ENCODE assay signal across 25 mouse cellular contexts in genomic region chr12:73802379-73803057, GRCm38 (mm10).
DNase-seq lines count a peak whose midpoint lies in the region; ATAC-seq and TF ChIP-seq lines count a peak whose summit lies in the region.
"Had no signal": no experiment of that assay in that cellular context is flagged by ENCODE, and none has a peak within 500 bp of the region (broad histone marks: within the 10 kb centered on the region; RNA-seq: fewer than 3 reads in every experiment).

No protein-coding gene starts in this region.

- TF ChIP-seq EP300 in heart, adult 2 months (IDR thresholded peaks at IDR 0.05; ENCODE audit: insufficient read depth, low read depth, low read length) = no peak

- no peaks in the 10 kb centered on the region for H3K9me3 ChIP-seq in midbrain, embryonic 11.5 days (ENCODE audit: control insufficient read depth, low read length)
- H3K9me3 ChIP-seq in midbrain, embryonic 13.5 days = no peaks in the 10 kb centered on the region
- H3K9me3 ChIP-seq: forebrain, embryonic 13.5 days; hindbrain, embryonic 12.5 days; midbrain, embryonic 15.5 days; neural tube, embryonic 15.5 days; stomach, embryonic 15.5 days had no signal

- no peak for DNase-seq in cerebellum, adult 8-10 months
- no peak for DNase-seq in heart, adult 2 months
- no peak for DNase-seq in heart, postnatal 25 days (ENCODE audit: low spot score)
- DNase-seq in midbrain, embryonic 11.5 days (ENCODE audit: low spot score, missing footprints) = peak; percentile 41
- DNase-seq in urinary bladder, postnatal 4 days (ENCODE audit: low spot score in 2 of 2) = no peak
- no peak for DNase-seq in retina, embryonic 14.5 days (ENCODE audit: low spot score)
- DNase-seq: adrenal gland, postnatal 10 days; gastrocnemius, postnatal 36 days; kidney, postnatal 14 days; layer of hippocampus, postnatal 36 days; liver; lung, postnatal 14 days; thymus, adult 18-20 months; thymus, postnatal 4 days had no signal

- peak overlapping the region; percentile 58 for H3K27ac ChIP-seq in heart, adult 2 months
- no peak overlapping the region for H3K27ac ChIP-seq in midbrain, embryonic 11.5 days (ENCODE audit: low read depth, low read length)
- H3K27ac ChIP-seq in midbrain, embryonic 13.5 days = no peak overlapping the region
- H3K27ac ChIP-seq: forebrain, embryonic 13.5 days; hindbrain, embryonic 12.5 days; layer of hippocampus, adult 2 months; midbrain, embryonic 15.5 days; neural tube, embryonic 15.5 days; stomach, embryonic 15.5 days had no signal

- no peaks in the 10 kb centered on the region for H3K27me3 ChIP-seq in heart, adult 2 months (ENCODE audit: control insufficient read depth, insufficient read depth, low read length)
- no peaks in the 10 kb centered on the region for H3K27me3 ChIP-seq in midbrain, embryonic 11.5 days (ENCODE audit: control insufficient read depth, insufficient read depth, low read length)
- no peaks in the 10 kb centered on the region for H3K27me3 ChIP-seq in midbrain, embryonic 13.5 days
- H3K27me3 ChIP-seq: forebrain, embryonic 13.5 days; hindbrain, embryonic 12.5 days; midbrain, embryonic 15.5 days; neural tube, embryonic 15.5 days; Patski; stomach, embryonic 15.5 days had no signal

- no peak for TF ChIP-seq POLR2A in heart, adult 2 months (IDR thresholded peaks at IDR 0.05; ENCODE audit: insufficient read depth, low read depth, low read length)

- H3K4me1 ChIP-seq in heart, adult 2 months (ENCODE audit: control insufficient read depth, insufficient read depth, low read length) = peaks cover 15% of the 10 kb centered on the region
- no peaks in the 10 kb centered on the region; the same call in 1 of the 2 replicates for H3K4me1 ChIP-seq in midbrain, embryonic 11.5 days (ENCODE audit: control insufficient read depth, insufficient read depth, low read length)
- no peaks in the 10 kb centered on the region for H3K4me1 ChIP-seq in midbrain, embryonic 13.5 days (replicated peaks)
- H3K4me1 ChIP-seq: forebrain, embryonic 13.5 days; hindbrain, embryonic 12.5 days; midbrain, embryonic 15.5 days; neural tube, embryonic 15.5 days had no signal

- H3K9ac ChIP-seq in heart, adult 2 months (ENCODE audit: low read depth, low read length) = no peak overlapping the region
- no peak overlapping the region for H3K9ac ChIP-seq in midbrain, embryonic 11.5 days (ENCODE audit: low read length)
- H3K9ac ChIP-seq in midbrain, embryonic 13.5 days (replicated peaks) = no peak overlapping the region
- H3K9ac ChIP-seq: forebrain, embryonic 13.5 days; hindbrain, embryonic 12.5 days; midbrain, embryonic 15.5 days; neural tube, embryonic 15.5 days; stomach, embryonic 15.5 days had no signal

- peaks cover 13% of the 10 kb centered on the region; the same call in 1 of the 2 replicates for H3K36me3 ChIP-seq in heart, adult 2 months (ENCODE audit: control insufficient read depth, insufficient read depth, low read length)
- H3K36me3 ChIP-seq in midbrain, embryonic 11.5 days (ENCODE audit: control insufficient read depth, insufficient read depth, low read length) = no peaks in the 10 kb centered on the region
- H3K36me3 ChIP-seq in midbrain, embryonic 13.5 days = no peaks in the 10 kb centered on the region
- H3K36me3 ChIP-seq: hindbrain, embryonic 12.5 days; midbrain, embryonic 15.5 days; neural tube, embryonic 15.5 days; stomach, embryonic 15.5 days had no signal

- 56% methylated on average over 10 of the region's 10 CpGs for WGBS in heart, adult 2 months
- 77% methylated on average over 10 of the region's 10 CpGs for WGBS in midbrain, embryonic 11.5 days
- WGBS in midbrain, embryonic 13.5 days = 83% methylated on average over 10 of the region's 10 CpGs

- H3K79me2 ChIP-seq in heart, adult 2 months (replicated peaks; ENCODE audit: control insufficient read depth, insufficient read depth, low read length) = no peaks in the 10 kb centered on the region

- no peak for TF ChIP-seq CTCF in heart, adult 2 months (IDR thresholded peaks at IDR 0.05)

- no peak overlapping the region for H3K4me2 ChIP-seq in midbrain, embryonic 11.5 days
- no peak overlapping the region for H3K4me2 ChIP-seq in midbrain, embryonic 13.5 days (replicated peaks)
- H3K4me2 ChIP-seq: forebrain, embryonic 13.5 days; hindbrain, embryonic 12.5 days; midbrain, embryonic 15.5 days; neural tube, embryonic 15.5 days; stomach, embryonic 15.5 days had no signal

- peak; percentile 74; the same call in 1 of the 2 replicates for ATAC-seq in cerebellum, adult (ENCODE audit: insufficient number of reproducible peaks, low FRiP score, low TSS enrichment)
- no peak for ATAC-seq in midbrain, embryonic 11.5 days (ENCODE audit: low FRiP score)
- no peak for ATAC-seq in midbrain, embryonic 13.5 days
- ATAC-seq: forebrain, embryonic 13.5 days; inflammation-experienced regulatory T-cells, adult 6 months; midbrain, embryonic 15.5 days; Patski had no signal

- intact Hi-C loops in heart, adult 2 months (cut with DNase I) = no loop called here
- intact Hi-C loops in heart, postnatal 25 days (cut with DNase I) = no loop called here

- no peak overlapping the region for H3K4me3 ChIP-seq in heart, adult 2 months
- no peak overlapping the region for H3K4me3 ChIP-seq in midbrain, embryonic 11.5 days (ENCODE audit: low read depth, low read length)
- no peak overlapping the region for H3K4me3 ChIP-seq in midbrain, embryonic 13.5 days (replicated peaks)
- H3K4me3 ChIP-seq: erythroblast, embryonic 14.5 days; forebrain, embryonic 13.5 days; hindbrain, embryonic 12.5 days; layer of hippocampus, adult 2 months; midbrain, embryonic 15.5 days; neural tube, embryonic 15.5 days; stomach, embryonic 15.5 days had no signal
